Mouse (Mus musculus) right cerebral cortex, postnatal 10 days (tissue): ENCODE measurements at regions not wholly inside any gene's neighbourhood (a gene's known extent, or its start where the extent isn't known, plus 50 kb on each side); places are given as distances from the start of the nearest gene placed in this dataset.

Experiments used
- DNase-seq, 2 experiments: peaks; one replicate each; pipeline ENCODE4 v3.0.0; 2021; ENCODE audit warnings: low spot score in 2 of 2

- DNase-seq = no peak
These were observed 597.9 kb upstream of the Zwint start for GRCm38 (mm10) chr10:72056725-72057124.

GRCm38 (mm10) chr10:72071185-72071718, 583.4 kb upstream of the Zwint start:
- DNase-seq = no peak

DNA sequence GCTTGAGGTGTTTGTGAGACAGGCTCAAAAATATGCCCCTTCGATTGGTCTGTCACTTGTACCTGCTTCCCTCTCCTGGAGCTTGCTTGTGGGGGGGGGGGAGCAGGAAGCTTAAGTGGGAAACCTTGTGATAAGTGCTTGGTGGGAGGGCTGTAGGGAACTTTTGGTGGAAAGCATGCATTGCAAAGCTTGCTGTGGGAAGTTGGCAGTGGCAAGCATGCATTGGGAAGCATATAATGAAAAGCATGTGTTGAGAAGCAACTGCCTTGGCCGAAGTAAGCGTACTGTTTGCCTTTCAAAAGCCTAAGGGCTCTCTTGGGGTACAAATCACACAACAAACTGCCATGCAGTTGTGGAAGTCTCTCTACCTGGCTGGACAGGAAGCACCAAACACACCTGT, 576.3 kb upstream of the Zwint start:
- no peak for DNase-seq

- DNase-seq = no peak
These were observed 557.7 kb upstream of the Zwint start for GRCm38 (mm10) chr10:72096951-72097350.

DNA sequence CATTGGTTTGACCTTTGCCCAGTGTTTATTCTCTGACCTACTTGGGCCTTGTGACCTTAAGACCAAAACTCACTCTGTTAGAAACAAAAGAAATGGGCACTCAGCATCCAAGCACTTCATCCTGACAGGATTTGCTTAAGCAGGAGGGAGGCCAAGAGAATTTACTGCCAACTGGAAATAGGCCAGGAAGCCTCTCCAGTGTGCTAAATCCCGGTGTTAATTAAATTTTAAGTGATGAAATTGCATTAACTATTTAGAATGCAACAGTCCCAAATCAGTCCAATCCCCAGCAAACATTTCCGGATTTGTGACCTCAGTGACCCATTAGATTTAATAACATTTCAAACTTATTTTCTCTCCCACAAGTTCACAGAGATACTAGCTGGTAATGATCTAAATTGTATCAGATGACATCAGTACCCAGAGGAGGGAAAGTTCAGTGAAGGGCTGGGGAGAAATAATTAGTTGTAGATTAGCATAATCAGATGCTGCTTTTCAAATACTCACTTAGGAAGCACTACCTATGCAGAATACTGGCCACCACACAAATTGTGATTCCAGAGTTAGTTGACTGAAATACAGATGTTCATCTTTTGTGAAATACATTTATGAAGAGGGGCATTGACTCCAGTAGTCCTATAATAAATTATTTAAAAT, 555.4 kb upstream of the Zwint start:
- peak; percentile 55 to 58 for DNase-seq

DNA sequence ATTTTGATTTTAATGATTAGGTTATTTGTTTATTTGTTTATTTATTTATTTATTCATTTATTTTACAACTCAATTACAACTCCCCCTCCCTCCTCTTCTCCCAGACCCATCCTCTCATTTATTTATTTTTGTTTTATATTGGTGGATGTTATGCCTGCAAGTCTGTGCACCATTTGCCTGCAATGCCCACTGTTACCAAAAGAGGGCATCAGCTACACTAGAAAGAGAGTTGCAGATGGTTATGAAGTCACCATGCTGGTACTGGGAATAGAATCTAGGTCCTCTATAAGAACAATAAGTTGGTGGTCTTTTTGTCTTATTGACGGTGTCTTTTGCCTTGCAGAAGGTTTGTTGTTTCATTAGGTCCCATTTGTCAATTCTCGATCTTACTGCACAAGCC, 535.2 kb upstream of the Zwint start:
- no peak for DNase-seq

DNA sequence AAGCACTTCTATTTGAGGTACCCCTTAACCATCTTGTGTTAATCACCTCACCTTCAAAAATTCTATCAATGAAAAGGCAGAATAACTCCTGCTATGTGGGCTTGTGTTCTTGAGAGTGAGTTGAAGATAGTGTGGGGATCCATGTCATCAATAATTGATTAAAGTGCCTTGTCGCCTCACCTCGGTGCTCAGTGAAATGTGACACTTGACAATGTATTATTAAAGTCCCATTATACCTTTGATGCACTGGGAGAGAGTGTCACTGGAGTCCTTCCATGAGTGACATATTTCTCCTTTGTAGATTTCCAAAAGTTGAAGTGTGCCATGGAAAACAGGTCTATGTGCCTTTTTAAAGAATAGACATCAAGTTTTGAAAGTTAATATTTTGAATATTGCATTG, 522.2 kb upstream of the Zwint start:
- DNase-seq = no peak
